Mouse (Mus musculus): ENCODE measurements around the gene Eif5a. TPM values are rescaled to one million over a fixed set of nuclear protein-coding genes. Genes with fewer than 3 reads are reported as not detected.
"Not testable (repeated sequence)": the region's sequence is repeated elsewhere in the genome, so short reads cannot be mapped to it uniquely, and the experiment has no call there.

The Eif5a gene
- total RNA-seq, 2 experiments from 2014 or later: 408 to 425 TPM

GRCm38 (mm10) chr11:69947337-69948065 lies 25.7 kb upstream of the Eif5a start:
- peak; percentile 88 for DNase-seq (ENCODE audit: low spot score)

DNA sequence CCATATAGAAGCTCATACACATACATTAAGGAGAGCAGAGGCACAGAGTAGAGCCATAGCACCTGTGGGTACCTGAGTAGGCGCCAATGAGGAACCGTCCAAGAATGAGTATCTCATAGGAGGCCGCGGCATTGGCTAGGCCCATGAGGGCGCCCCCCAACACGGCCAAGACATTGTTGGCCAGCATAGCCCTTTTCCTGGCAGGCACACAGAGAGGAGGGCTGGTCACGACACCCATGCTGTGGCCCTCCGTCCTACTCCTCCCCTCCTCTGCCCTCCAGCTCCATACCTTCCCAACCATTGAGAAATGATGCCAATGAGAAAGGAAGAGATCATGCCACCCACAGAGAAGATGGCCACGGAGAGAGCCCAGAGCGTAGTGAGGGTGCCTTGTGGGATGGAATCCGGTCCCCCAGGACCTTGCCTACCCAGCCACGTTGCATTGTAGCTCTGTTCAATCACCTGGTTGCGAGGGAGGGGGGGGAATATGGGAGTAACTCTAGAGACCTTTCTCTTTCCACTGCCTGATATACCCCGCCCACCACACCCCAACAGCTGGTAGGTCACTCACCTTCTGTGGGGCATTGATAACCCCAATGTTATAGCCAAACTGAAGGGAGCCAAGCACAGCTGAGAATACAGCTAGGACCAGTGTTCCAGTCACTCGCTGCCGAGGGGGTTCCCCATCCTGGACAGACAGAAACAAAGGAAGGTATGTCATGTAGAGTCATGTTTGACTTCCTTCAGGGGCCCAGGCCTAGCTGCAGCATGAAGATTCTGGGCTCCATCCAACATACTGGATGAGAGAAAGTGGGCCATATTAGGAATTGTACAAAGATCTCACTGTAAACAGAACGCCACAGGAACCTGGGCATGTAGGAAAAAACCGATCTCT lies 24.5 kb upstream of the Eif5a start:
- no peak for DNase-seq (ENCODE audit: low spot score)

GRCm38 (mm10) chr11:69945216-69945615 lies 23.5 kb upstream of the Eif5a start:
- DNase-seq (ENCODE audit: low spot score): peak; percentile 24

GRCm38 (mm10) chr11:69940962-69941361 lies 19.2 kb upstream of the Eif5a start:
- peak; percentile 30 for DNase-seq (ENCODE audit: low spot score)

DNA sequence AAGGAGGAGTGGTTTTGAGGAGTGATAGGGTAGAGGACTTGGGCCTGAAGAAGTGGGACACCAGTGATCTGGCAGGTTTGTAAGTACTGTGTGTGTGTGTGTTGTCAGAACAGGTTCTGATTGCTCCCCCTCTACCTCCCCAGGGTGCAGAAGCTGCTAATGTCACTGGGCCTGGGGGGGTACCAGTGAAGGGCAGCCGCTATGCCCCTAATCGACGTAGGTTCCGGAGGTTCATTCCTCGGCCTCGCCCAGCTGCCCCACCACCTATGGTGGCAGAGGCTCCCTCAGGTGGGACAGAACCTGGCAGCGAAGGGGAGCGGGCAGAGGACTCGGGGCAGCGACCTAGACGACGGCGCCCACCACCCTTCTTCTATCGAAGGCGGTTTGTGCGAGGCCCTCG lies 18.0 kb upstream of the Eif5a start:
- DNase-seq (ENCODE audit: low spot score): no peak

GRCm38 (mm10) chr11:69939181-69939580 lies 17.4 kb upstream of the Eif5a start:
- DNase-seq (ENCODE audit: low spot score): peak; percentile 30

DNA sequence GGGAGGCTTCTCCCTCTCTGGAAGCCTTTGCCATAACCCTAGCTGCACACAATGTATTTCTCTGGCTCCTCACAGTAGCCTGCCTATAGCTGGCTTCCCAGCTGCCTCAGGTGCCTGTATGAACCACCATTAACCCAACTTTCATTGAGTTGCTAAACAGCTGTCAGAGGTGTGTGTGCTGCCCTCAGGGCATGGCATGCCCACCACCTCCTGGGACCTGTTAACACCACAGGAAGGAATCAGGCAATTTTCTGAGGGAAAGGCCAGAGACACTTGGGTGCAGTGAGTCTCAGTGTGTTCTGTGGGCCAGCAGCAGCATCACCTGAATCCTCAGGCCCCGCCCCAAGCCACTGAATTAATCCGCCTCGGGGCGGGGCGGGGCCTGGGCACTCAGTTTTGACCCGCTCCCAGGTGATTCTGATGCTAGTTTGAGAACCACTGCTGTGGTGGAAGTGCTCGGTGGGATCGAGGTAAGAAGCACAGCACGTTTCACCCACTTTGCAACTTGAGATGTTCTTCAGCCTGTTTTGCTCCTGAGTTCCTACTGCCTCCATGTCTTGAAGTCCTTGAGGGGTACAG lies 16.7 kb upstream of the Eif5a start:
- DNase-seq (ENCODE audit: low spot score): no peak

- no peak for DNase-seq (ENCODE audit: low spot score)
Measured at GRCm38 (mm10) chr11:69937834-69938233, 16.1 kb upstream of the Eif5a start.

DNA sequence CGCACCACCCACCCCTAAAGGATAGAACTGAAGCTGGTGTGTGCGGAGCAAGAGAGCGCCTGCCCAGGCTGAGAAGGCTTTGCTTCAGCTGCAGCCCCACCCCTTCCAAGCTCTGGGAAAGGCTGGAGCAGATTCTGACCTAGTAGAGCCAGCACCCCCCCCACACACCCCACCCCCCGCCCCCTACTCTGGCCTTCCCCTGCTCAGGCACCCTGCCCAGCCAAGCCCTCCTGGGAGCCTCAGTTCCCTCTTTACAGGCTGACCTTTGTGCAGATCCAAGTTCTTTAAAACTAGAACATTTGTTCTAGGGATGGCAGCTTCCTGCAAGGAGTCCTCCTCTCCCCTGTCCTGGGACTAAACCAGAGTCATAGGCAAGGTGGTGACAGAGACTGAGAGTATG lies 15.6 kb upstream of the Eif5a start:
- DNase-seq (ENCODE audit: low spot score): peak; percentile 71

DNA sequence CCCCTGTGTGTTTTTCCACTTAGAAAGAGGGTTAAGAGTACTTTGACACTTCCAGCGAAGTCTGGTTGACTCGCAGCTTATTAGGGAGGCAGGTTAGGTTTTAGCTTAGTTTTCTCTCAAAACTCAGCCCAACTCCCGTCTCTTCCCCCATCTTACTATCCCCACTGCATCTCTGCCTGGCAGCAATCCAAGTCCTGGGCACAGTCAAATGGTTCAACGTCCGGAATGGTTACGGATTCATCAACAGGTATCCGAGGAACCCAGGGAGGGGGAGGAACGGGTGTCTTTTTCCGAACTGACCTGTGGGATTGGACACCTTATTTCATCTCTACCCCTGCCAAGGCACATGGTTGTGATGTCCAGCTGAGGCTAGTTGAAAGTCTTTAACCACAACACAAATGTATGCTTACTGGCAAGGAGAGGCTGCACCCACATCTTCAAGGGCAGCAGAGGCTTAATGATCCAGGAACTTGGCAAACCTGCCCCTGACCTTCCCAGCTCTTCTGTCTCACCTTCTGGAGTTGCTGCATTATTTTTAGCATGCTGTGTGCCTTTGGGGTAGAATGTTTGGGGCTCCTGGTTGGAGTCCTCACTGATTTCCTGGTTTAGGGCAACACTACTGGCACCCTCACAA lies 15.1 kb upstream of the Eif5a start:
- peak; percentile 42 for DNase-seq (ENCODE audit: low spot score)

- no peak for DNase-seq (ENCODE audit: low spot score)
Measured at GRCm38 (mm10) chr11:69936156-69936555, 14.4 kb upstream of the Eif5a start.

DNA sequence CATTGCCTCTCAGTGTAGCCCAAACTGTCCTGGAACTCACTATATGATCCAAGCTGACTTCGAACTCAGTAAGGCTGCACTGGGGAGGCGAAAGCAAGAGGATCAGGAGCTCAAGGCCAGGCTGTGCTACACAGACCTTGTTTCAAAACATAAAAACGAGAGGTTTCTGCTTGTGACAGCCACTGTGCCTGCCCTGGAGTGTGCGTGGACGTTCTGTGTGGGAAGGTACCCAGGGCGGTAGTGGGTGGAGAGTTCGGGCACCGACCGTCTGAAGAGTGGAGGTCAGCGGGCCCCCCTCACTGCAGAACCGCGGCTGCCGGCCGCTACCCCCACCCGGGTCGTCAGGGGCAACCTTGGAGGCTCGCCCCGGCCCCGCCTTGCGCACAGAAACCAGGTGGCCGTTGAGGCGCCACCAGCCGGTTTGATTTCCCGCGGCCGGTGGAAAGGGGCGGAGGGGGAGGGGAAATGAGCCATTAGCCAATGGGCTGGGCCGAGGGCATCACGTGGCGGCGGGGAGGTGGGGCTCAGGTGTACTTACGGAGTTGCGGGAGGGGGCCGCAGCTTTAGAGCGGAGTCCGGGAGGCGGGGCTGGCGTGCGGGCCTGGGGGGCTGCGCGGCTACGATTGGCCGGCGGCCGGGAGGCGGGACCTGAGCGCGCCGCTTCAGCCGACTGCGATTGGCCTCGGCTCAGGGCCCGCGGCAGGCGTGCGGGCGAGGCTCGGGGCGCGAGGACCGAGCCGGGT lies 13.6 kb upstream of the Eif5a start, which contains the start of gene Ybx2:
TSS of gene Ybx2 (plus strand) at position 660 of the 743 bp plus-strand sequence.
- peak; percentile 92 for DNase-seq (ENCODE audit: low spot score)

DNA sequence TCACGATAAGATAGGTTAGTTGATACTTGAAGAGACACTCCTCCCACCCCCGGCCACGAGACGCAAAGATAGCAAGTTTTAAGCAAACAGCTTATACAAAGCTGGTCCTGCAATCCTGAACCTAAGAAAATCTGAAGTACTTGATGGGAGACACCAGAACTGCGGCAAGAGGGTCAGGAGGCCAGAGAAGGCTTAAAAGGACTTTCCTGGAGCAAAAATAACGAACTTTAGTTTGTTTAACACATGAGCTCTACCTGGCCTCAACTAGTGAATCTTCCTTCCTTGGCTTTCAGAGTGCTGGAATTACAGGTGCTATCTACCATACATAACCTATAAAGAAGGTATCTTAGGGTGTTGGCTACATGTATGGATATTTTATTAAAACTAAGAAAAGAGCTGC lies 12.9 kb upstream of the Eif5a start:
- no peak for DNase-seq (ENCODE audit: low spot score)

GRCm38 (mm10) chr11:69934169-69934568 lies 12.4 kb upstream of the Eif5a start:
- DNase-seq (ENCODE audit: low spot score): peak; percentile 96

DNA sequence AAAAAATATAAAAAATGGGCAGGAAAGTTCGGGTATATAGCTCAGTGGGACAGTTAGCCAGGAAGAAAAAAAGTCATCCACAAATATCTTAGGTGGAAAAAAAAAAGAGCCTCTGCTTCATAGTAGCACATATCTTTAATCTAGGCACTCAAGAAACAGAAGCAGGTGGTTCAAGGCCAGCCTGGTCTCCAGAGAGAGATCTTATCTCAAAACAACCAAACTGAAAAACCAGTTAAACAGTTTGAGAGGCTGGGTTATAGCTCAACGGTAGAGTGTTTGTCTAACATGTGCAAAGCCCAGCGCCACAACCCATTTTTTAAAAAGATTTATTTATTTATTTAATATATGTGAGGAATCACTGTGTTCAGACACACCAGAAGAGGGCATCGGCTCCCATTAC lies 11.3 kb upstream of the Eif5a start:
- no peak for DNase-seq (ENCODE audit: low spot score)

DNA sequence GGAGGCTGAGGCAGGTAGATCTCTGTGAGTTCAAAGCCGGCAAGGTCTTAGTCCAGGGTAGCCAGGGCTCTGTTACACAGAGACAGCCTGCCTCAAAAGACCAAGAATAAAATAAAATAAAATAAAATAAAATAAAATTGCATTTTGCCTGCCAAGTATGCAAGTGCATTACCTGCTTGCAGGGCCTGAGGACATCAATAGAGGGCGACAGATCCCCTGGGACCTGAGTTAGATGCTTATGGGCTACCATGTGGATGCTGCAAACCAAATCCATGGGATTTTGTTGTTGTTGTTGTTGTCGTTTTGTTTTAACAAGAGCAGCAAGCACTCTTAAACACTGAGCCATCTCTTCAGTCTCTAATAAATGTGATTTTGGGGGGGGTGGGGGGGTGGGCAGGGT lies 10.5 kb upstream of the Eif5a start:
- DNase-seq (ENCODE audit: low spot score): no peak

GRCm38 (mm10) chr11:69931769-69932168 lies 10.0 kb upstream of the Eif5a start:
- DNase-seq (ENCODE audit: low spot score): no peak

GRCm38 (mm10) chr11:69930967-69931537 lies 9.3 kb upstream of the Eif5a start:
- DNase-seq (ENCODE audit: low spot score): no peak

DNA sequence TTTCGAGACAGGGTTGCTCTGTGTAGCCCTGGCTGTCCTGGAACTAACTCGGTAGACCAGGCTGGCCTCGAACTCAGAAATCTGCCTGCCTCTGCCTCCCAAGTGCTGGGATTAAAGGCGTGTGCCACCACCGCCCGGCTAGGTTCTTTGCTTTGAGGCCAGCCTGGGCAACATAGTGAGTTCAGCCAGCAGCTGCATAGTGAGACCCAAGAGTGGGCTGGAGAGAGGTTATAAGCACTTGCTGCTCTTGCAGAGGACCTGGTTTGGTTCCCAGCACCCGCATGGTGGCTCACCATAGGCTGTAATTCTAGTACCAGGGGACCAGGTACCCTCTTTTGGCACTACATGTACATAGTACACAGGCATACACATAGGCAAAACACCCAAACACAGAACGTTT lies 8.4 kb upstream of the Eif5a start:
- DNase-seq (ENCODE audit: low spot score): not testable (repeated sequence)

DNA sequence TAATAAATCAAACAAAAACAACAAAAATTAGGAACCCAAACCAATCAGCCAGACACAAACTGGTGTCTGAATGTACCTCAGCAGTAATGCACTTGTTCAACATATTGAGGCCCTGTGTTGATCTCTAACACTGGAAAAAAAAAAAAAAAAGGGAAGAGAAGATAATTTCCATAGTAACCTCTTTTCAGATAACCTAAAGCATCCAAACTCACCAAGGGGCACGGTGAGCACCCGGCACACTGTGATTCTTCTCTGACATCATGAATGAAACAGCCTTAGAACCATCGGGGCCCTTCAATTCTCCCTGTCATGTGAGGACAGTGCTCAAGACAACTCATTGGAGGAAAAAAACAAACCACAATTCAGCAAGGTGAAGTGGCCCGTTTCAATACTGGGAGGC lies 8.0 kb upstream of the Eif5a start:
- no peak for DNase-seq (ENCODE audit: low spot score)

GRCm38 (mm10) chr11:69927501-69927900 lies 5.7 kb upstream of the Eif5a start:
- no peak for DNase-seq (ENCODE audit: low spot score)

Measured in gastrocnemius, adult 18-20 months (tissue).